Mouse (Mus musculus) heart, postnatal 0 days (tissue): ENCODE results near the gene Lfng. TPM values are rescaled to one million over a fixed set of nuclear protein-coding genes. Genes with fewer than 3 reads are reported as not detected.

Source experiments
- ATAC-seq: fragments of 200-750 bp; cut with Nextera tagmentation; 2 replicates; pipeline ENCODE4 v1.8.0; 2017; ENCODE audit warnings: low read depth, moderate number of reproducible peaks, moderate library complexity; ENCODE audit not compliant: insufficient read depth
- DNase-seq: peaks from one replicate; pipeline ENCODE4 v3.0.0-alpha.2; 2016; ENCODE audit warnings: low spot score
- H3K27ac ChIP-seq: fragments of 300-500 bp; sonication (generic); 2 replicates; pipeline ENCODE4 v1.5.1; 2014; ENCODE audit warnings: low read depth, mild to moderate bottlenecking
- H3K27me3 ChIP-seq: fragments of 300-500 bp; sonication (generic); 2 replicates; pipeline ENCODE4 v1.6.1; 2014; ENCODE audit warnings: low read length, mixed read lengths; ENCODE audit not compliant: control insufficient read depth, insufficient read depth
- H3K36me3 ChIP-seq: fragments of 300-500 bp; sonication (generic); replicated peaks from 2 replicates; pipeline ENCODE4 v1.6.1; 2014; ENCODE audit warnings: low read length, mixed read lengths; ENCODE audit not compliant: control insufficient read depth, insufficient read depth
- H3K4me1 ChIP-seq: fragments of 300-500 bp; sonication (generic); 2 replicates; pipeline ENCODE4 v1.6.1; 2014; ENCODE audit warnings: antibody characterized with exemption; ENCODE audit not compliant: control insufficient read depth, insufficient read depth
- H3K4me2 ChIP-seq: fragments of 300-500 bp; sonication (generic); 2 replicates; pipeline ENCODE4 v1.6.1; 2014; ENCODE audit warnings: low read depth, mild to moderate bottlenecking, low read length, moderate library complexity
- H3K4me3 ChIP-seq: fragments of 300-500 bp; sonication (generic); 2 replicates; pipeline ENCODE4 v1.5.1; 2014; ENCODE audit warnings: low read depth, low read length
- H3K9ac ChIP-seq: fragments of 300-500 bp; sonication (generic); replicated peaks from 2 replicates; pipeline ENCODE4 v1.6.1; 2014; ENCODE audit warnings: low read depth, low read length, mixed read lengths
- H3K9me3 ChIP-seq: fragments of 300-500 bp; sonication (generic); replicated peaks from 2 replicates; pipeline ENCODE4 v1.6.1; 2016; ENCODE audit warnings: low read length; ENCODE audit not compliant: control insufficient read depth
- CTCF ChIP-seq: IDR thresholded peaks from 2 replicates; pipeline ENCODE4 v1.5.1; 2016; ENCODE audit warnings: antibody characterized with exemption, control low read depth, low read depth
- EP300 ChIP-seq: IDR thresholded peaks from 2 replicates; pipeline ENCODE4 v1.6.1; 2016; ENCODE audit warnings: antibody characterized with exemption, low read depth
- WGBS: fragments of 180-500 bp; shearing (Covaris S2); extraction: QIAGEN DNeasy Blood & Tissue Kit; methylation state at CpG from one replicate; pipeline ENCODE4 v1.1.7; 2014; 5-methylcytosine and 5-hydroxymethylcytosine counted together
- polyA plus RNA-seq: library from polyadenylated mRNA; unstranded; fragments of >200 nt; fragmentation: Nextera tagmentation; extraction: Ambion mirVana; gene quantifications from 2 replicates; pipeline ENCODE4 v1.2.1, GENCODE M21; 2015
- total RNA-seq: library from RNA; depleted of rRNA; stranded (reverse); fragments of >200 nt; gene quantifications from 2 replicates; pipeline ENCODE4 v1.2.3, GENCODE M21; 2014; ENCODE audit warnings: low replicate concordance

The Lfng gene
- total and polyA plus RNA-seq, 2 experiments from 2014 or later: 4.4 to 8.2 TPM

GRCm38 (mm10) chr5:140570223-140570870 is 36.8 kb upstream of the Lfng start:
- Histone ChIP-seq H3K9me3 (no peaks in the 10 kb centered on the region), H3K27ac (no peak overlapping the region), H3K4me2 (no peak overlapping the region), H3K4me3 (no peak overlapping the region), H3K4me1 (peaks cover 13% of the 10 kb centered on the region), H3K27me3 (no peaks in the 10 kb centered on the region), H3K36me3 (no peaks in the 10 kb centered on the region), H3K9ac (no peak overlapping the region)
- 90% methylated on average over 13 of the region's 13 CpGs for WGBS
- DNase-seq (no peak), ATAC-seq (no peak)
- no peak for TF ChIP-seq CTCF
- no peak for TF ChIP-seq EP300

GRCm38 (mm10) chr5:140571201-140571600 is 35.9 kb upstream of the Lfng start:
- H3K9me3 ChIP-seq: no peaks in the 10 kb centered on the region
- no peak for DNase-seq

GRCm38 (mm10) chr5:140571673-140572072 is 35.4 kb upstream of the Lfng start:
- H3K36me3 ChIP-seq: no peaks in the 10 kb centered on the region
- H3K9ac ChIP-seq: no peak overlapping the region
- 20% methylated on average over 10 of the region's 10 CpGs for WGBS
- H3K4me1 ChIP-seq: peaks cover 5% of the 10 kb centered on the region
- no peak overlapping the region for H3K4me2 ChIP-seq
- ATAC-seq (peak; percentile 37), DNase-seq (peak; percentile 69)
- TF ChIP-seq CTCF (no peak), EP300 (no peak)
- H3K27me3 ChIP-seq: no peaks in the 10 kb centered on the region
- H3K9me3 ChIP-seq: no peaks in the 10 kb centered on the region
- peak overlapping the region; percentile 27; the same call in 1 of the 2 replicates for H3K27ac ChIP-seq
- H3K4me3 ChIP-seq: no peak overlapping the region

More at GRCm38 (mm10) chr5:140571201-140571600, 35.9 kb upstream of the Lfng start:
- ATAC-seq: no peak
- no peaks in the 10 kb centered on the region for H3K36me3 ChIP-seq
- WGBS: 60% methylated on average over 4 of the region's 4 CpGs
- no peak overlapping the region for H3K27ac ChIP-seq
- H3K4me1 ChIP-seq: peaks cover 5% of the 10 kb centered on the region
- H3K27me3 ChIP-seq: no peaks in the 10 kb centered on the region
- H3K4me2 ChIP-seq: no peak overlapping the region
- no peak overlapping the region for H3K9ac ChIP-seq
- TF ChIP-seq EP300 (no peak), CTCF (no peak)
- H3K4me3 ChIP-seq: no peak overlapping the region

GRCm38 (mm10) chr5:140572611-140573010 is 34.5 kb upstream of the Lfng start:
- H3K9ac ChIP-seq: no peak overlapping the region
- ATAC-seq (no peak), DNase-seq (no peak)
- H3K27ac ChIP-seq: peak overlapping the region; percentile 43; the same call in 1 of the 2 replicates
- H3K9me3 ChIP-seq: no peaks in the 10 kb centered on the region
- H3K4me2 ChIP-seq: no peak overlapping the region
- 53% methylated on average over 6 of the region's 6 CpGs for WGBS
- H3K4me3 ChIP-seq: no peak overlapping the region
- peaks cover 5% of the 10 kb centered on the region for H3K4me1 ChIP-seq
- H3K27me3 ChIP-seq: no peaks in the 10 kb centered on the region
- no peak for TF ChIP-seq CTCF
- no peak for TF ChIP-seq EP300
- no peaks in the 10 kb centered on the region for H3K36me3 ChIP-seq

- Histone ChIP-seq H3K4me2 (no peak overlapping the region), H3K4me1 (no peaks in the 10 kb centered on the region; the same call in 1 of the 2 replicates), H3K9me3 (no peaks in the 10 kb centered on the region), H3K36me3 (no peaks in the 10 kb centered on the region), H3K27me3 (no peaks in the 10 kb centered on the region), H3K4me3 (no peak overlapping the region), H3K9ac (no peak overlapping the region), H3K27ac (peak overlapping the region; percentile 40; the same call in 1 of the 2 replicates)
- no peak for TF ChIP-seq EP300
- TF ChIP-seq CTCF: no peak
- no peak for DNase-seq
- 31% methylated on average over 5 of the region's 5 CpGs for WGBS
- peak; percentile 37; the same call in 1 of the 2 replicates for ATAC-seq
Observed at GRCm38 (mm10) chr5:140575381-140575866, 31.7 kb upstream of the Lfng start.

GRCm38 (mm10) chr5:140579221-140579620 is 27.9 kb upstream of the Lfng start:
- DNase-seq (no peak), ATAC-seq (no peak)
- TF ChIP-seq EP300 (no peak), CTCF (no peak)
- H3K27me3 ChIP-seq: 0 out of 2 replicates have a peak, but pooled peaks cover 5% of the 10 kb centered on the region
- no peak overlapping the region for H3K27ac ChIP-seq
- no peak overlapping the region for H3K4me3 ChIP-seq
- H3K4me1 ChIP-seq: peaks cover 5% of the 10 kb centered on the region; the same call in 1 of the 2 replicates
- no peak overlapping the region for H3K9ac ChIP-seq
- WGBS: 50% methylated on average over 9 of the region's 9 CpGs
- H3K36me3 ChIP-seq: no peaks in the 10 kb centered on the region
- no peaks in the 10 kb centered on the region for H3K9me3 ChIP-seq
- no peak overlapping the region for H3K4me2 ChIP-seq
